Mouse (Mus musculus) ovary, postnatal 14 days (tissue): ENCODE measurements around the gene Klkb1.
"Not testable (repeated sequence)": the region's sequence is repeated elsewhere in the genome, so short reads cannot be mapped to it uniquely, and the experiment has no call there.

Source experiments
- DNase-seq: peaks from one replicate; pipeline ENCODE4 v3.0.0; 2022; ENCODE audit warnings: low spot score

Gene Klkb1

DNA sequence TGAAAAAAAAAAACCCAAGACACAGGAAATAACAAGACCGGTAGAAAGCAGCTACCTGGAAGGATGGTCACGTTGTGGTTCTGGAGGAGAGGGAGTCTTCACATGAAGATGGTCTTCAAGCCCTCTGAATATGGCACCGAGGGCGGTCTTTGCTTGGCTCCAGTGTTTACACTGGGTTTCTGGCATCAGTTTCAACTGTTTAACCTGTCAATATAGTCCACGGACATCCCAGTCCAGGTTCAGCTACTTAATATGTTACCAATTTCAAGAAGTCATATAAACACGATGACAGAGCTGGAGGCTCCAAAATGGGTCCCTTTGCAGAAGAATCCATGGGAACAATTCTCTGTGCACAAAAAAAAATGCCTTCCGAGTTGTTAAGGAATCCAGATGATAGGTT, at the start of gene Klkb1:
Klkb1 (minus strand) TSS at position 173 of the 400 bp plus-strand sequence.
- no peak for DNase-seq

DNA sequence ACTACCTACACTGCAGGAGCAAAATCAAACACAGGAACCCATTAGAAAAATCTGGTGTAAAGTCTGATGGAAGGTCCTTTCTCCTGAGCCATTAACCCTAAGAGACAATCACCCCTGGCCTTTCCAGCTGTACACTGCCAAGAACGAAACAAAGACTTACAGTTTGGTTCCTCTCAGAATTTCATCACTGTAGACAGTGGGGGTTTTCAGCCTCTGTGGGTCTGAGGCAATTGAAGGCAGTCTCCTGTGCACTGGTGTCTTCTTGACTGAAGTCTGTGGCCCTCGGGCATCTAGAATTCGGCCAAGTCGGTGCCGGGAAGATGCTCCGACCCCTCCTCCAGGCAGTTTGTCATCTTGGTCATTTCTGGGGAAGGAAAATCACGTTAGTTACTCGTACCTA, 49.6 kb upstream of the Klkb1 start:
- DNase-seq: no peak

- no peak for DNase-seq
Observed at GRCm38 (mm10) chr8:45341630-45342628, 47.3 kb upstream of the Klkb1 start.

GRCm38 (mm10) chr8:45333493-45333892, 38.8 kb upstream of the Klkb1 start:
- no peak for DNase-seq

DNA sequence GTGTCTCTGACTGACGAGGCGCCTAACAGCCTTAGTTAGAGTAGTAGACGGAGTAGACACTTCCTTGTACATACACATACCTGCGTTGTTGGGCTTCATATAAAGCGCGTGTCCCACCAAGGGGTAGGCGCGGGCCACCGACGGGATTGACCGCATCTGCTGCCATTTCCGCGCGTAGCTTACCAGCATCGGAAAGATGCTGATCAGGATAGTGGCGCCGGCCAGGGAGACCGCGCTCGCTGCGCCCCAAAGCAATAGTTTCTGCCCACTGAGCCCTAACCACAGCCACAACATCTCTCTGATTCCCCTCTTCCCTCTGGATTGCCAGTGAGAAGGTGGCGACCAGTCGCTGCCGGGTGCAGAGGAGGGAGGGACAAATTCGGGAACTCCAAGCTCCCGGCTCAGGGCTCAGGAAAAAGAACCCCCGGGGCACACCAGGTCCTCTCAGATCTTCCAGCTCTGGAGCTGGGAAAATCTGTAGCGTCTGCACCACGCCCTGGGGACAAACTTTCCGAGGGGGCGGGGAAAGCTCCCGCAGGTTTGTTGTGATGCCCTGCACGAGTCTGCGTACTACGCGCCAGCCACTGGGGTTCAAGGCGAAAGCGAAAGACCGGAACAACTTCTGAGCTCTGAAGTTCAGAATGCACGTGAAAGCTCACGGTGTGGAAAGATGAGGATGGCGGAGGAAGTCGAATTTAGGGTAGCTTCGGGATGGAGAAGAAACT, 38.2 kb upstream of the Klkb1 start, which contains the start of gene Cyp4v3:
Cyp4v3 (minus strand) TSS at position 532 of the 725 bp plus-strand sequence.
- peak; percentile 55 for DNase-seq

- DNase-seq: no peak
Observed at GRCm38 (mm10) chr8:45330856-45331255, 36.2 kb upstream of the Klkb1 start.

DNA sequence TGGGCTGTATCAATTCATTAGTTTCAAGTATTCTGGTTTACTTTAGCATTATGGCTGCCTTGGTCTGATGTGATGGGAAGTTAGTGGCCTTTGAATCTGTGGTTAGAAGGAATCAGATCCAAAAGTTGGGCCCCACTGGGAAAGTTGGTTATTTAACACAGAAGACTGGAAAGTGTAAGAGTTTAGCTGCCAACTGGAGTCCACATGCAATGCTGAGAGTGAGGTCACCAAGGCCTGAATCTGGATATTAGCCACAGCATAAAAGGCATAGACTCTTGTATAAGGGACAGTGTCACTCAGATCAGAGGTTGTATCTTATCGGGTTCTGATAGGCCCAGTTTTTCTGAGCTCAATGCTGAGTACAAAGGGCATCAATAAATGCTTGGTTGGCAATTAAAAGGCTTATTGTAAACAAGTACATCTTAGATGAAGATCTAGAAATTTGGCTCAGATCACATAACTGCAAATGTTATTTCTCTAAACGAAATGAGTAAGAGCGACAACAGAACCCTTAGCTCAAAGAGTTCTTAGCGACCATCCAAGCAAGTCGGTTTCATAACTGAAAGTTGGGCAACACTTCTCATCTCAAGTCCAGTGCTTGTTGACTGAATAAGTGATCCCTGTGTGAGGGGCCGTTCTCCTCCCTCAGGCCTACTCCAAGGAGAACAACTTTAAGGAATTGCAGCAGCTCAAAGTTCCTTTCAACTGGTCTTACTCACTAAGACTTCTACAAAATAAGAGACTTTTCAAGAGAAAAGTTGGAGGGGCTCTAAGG, 34.7 kb upstream of the Klkb1 start:
- no peak for DNase-seq

DNA sequence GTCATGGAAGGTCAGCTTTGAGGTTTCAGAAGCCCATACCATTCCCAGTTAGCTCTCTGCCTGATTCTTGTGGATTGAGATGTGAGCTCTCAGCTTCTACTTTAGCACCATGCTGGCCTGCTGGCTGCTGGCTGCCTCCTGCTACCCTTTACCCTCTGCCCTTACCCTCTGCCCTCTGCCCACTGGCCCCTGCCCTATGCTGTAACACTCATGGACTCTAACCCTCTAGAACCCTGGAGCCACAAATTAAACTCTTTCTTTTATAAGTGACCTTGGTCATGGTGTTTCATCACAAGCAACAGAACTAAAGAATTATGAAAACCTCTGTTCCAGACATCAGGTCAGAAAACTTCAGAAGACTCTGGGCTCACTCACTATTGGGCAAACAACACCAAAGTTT, 32.4 kb upstream of the Klkb1 start:
- not testable (repeated sequence) for DNase-seq

- no peak for DNase-seq
Observed at GRCm38 (mm10) chr8:45324151-45324550, 29.5 kb upstream of the Klkb1 start.

GRCm38 (mm10) chr8:45321365-45321764, 26.7 kb upstream of the Klkb1 start:
- no peak for DNase-seq

DNA sequence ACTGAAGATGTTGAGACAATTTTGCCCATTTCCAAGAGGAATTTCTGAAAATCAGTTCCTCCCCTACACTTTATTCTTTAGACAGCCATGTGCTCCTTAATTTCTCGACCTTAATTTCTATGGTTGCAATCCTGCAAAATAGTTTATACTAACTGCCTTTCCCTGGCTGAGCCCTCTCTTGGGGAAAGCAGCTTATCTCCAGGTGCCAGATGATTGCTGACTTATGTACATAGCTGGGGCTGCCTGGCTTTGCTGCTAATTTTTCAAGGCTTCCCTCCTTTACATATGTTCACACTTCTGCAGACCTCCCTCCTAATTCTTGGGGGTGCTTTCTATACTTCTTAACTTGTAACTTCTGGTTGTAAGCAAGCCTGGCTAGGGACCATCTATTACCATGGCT, 26.3 kb upstream of the Klkb1 start:
- no peak for DNase-seq

DNA sequence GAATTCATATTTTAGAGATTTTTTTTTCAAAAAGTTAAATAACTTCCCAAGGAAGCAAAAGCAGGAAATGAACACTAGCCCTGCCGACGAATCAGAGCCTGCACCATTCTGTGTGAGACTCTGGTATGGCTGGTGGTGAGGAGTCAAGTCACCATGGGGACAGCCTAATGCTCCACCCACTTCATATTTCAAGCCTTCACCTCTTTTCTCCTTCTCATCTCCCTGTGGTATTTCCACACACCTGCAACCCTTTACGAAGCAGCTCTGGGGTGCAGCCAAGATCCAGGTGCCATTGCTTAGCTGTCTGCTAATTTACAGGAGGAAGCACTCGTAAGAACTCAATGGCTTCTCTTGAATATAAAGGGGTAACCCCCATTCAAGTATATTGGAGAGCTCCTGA, 16.3 kb upstream of the Klkb1 start:
- DNase-seq: no peak

DNA sequence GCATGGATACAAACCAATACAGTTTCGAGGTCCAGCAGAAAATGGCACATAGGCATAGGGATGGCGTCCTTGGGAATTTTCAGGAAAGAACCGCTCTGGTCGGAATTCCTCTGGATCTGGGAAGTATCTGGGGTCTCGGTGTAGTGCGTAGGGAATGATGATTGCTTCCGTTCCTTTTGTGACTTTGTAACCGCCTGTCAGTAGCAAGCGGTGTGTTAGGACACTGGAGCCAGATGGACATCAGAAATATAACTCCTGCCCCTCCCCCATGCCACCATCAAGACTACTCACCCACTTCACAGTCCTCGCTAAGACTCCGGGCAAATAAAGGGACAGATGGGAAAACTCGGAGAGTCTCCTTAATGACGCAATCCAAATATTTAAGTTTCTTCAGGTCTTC, 13.7 kb upstream of the Klkb1 start, which contains the start of gene Gm45753:
Gm45753 (minus strand) TSS at position 101 of the 400 bp plus-strand sequence.
- no peak for DNase-seq

GRCm38 (mm10) chr8:45305479-45305878, 10.8 kb upstream of the Klkb1 start:
- no peak for DNase-seq

DNA sequence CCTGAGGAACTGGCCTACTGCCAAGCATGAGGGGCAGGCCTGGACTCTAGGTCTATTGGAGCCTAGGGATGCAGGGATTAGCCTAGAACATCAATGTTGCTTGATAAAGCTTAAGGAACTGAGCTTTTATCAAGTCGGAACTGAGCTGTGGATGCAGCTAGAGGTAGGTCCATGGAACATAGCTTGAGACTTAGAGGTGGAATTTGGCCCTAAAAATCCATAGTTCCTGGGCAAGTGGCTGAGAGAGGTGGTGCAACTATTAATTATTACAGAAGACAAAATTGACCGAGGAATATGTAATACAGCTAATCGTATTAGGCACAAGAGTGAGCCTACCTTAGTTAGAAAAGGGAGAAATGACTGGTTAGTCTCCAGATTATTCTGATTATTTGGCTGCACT, 9.7 kb upstream of the Klkb1 start:
- DNase-seq: no peak

DNA sequence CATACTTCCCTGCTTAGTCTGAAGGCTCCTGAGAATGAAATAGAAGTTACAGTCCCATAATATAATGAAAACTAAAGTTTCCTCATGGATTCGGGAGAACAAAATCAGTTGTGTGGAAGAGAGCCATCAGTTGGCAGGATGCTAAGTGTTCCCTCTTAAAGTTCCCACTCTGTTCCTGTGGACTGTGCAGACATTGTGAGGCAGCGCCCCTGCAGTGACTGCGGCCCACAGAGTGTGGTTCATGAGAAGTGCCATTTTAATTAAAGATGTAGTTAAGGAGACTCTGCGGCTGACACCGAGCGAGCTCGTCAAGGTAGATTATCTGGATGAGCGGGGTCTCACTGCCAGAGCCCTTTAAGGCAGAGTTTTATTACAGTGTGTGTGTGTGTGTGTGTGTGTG, 7.7 kb upstream of the Klkb1 start:
- no peak for DNase-seq

GRCm38 (mm10) chr8:45295276-45295675, 617 bp upstream of the Klkb1 start:
- DNase-seq: no peak

GRCm38 (mm10) chr8:45291790-45292189, 2.9 kb downstream of the Klkb1 start:
- no peak for DNase-seq

- DNase-seq: no peak
Observed at GRCm38 (mm10) chr8:45281630-45282029, 13.0 kb downstream of the Klkb1 start.

DNA sequence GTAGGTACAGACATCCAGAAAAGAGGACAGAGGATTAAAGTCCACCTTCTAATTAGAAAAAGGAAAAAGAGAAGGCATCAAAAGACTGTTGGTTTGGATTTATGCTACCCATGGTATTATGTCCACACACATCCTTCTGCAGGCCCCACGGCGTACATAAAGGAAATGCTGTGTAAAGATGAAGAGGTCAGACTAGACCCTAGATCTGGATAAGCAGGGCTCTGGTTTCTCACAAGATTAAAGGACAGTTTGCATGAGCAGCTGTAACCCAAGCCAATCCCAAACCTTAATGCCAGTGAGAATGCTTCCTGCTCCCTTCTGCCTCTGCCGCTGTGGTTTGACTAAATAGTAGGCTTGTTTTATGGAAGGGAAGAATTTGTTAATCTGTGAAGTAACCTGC, 17.2 kb downstream of the Klkb1 start:
- DNase-seq: no peak

- DNase-seq: no peak
Observed at GRCm38 (mm10) chr8:45274317-45274716, 20.3 kb downstream of the Klkb1 start.

DNA sequence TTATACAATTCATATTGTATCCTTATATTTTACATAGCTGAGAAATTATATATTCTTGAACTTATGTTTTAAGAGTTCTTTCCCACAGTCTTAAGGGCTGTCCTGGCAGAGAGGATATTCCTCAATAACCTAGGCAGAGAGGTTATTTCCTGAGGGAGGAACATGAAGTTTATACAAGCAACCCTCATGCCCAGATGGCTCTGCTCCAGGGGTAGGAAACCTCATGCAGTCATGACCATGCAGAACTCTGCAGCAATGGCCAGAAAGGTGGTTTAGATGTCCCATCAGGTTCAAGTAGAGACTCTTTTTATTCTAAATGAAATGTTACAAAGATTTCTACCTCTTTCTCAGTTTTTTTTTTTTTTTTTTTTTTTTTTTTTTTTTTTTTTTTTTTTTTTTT, 25.6 kb downstream of the Klkb1 start:
- no peak for DNase-seq
